Mouse (Mus musculus): ENCODE measurements at regions not wholly inside any gene's neighbourhood (a gene's known extent, or its start where the extent isn't known, plus 50 kb on each side); places are given as distances from the start of the nearest gene placed in this dataset.

DNA sequence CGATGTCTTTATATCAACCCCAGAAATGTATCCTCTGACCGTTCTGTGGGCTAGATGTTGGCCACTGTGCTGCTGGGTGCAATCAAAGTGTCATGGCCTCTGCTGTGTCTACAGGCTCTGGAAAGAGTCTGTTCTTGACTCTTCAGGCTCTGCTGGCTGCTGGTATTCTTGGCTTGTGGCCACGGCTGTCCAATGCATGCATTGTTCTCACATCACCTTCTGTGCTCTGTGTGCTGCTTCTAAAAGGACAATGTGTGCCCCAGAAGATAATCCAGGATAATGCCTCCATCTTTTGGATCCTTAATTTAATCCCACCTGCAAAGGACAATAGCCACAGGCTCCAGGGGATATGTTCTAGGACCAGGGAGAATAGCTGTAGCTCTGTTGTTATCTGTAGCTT is 77.5 kb upstream of the Dapl1 start:
- no peak for DNase-seq (ENCODE audit: low read depth)

GRCm38 (mm10) chr2:59407512-59407988 is 76.9 kb upstream of the Dapl1 start:
- DNase-seq (ENCODE audit: low read depth), result no peak

DNA sequence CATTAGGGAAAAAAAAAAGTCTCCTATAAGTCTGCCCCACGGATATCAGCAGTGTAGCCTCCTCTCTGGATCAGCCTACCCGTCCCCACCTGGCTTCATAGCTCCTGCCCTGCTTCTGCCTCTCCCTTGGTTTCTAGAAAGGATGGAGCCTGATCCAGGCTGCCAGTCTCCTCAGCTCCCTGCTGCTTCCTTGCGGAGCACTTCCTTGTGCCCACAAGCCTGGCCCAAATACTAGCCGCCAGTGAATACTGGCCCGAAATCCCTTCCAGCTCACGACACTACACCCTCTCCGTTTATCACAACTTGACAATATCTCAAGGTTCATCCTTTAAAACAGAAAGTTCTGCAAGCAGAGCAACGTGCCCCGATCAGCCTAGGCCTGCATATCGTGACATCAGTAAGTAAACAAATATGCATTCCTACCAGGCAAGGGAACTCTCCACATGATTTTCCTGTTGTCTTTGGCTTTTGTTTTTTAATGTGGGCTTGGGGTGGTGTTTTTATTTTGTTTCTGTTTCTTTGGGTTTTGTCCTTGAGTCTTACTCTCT is 76.3 kb upstream of the Dapl1 start:
- DNase-seq (ENCODE audit: low read depth), result no peak

GRCm38 (mm10) chr2:59414612-59415011 is 69.8 kb upstream of the Dapl1 start:
- no peak for DNase-seq (ENCODE audit: low read depth)

GRCm38 (mm10) chr2:59416491-59417195 is 67.8 kb upstream of the Dapl1 start:
- peak; percentile 18 for DNase-seq (ENCODE audit: low read depth)

DNA sequence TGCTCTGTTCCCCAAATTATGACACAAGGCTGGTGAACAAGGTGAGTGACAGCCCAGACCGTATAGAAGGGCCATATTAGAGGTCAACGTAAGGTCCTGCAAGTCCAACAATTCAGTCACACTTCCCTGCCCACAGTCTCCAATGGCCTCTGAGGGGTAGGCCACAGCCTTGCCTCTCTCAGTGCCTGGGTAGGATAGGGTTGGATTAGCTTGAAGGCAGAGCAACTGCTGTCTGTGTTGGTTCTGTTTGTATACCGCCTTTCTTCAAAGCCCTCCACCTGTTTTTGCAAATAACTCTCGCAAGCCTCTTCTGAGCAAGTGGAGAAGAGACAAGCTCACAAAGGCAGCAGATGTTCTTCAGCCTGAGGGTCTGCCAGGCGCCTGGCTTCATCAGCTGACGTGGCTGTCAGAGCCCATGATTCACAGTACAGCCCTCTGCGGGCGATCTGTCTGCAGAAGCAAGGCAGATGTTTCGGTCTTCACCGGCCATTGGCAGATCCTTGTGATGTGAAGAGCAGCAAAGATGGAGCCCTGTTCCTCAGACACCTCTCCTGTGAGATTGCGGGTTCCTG is 67.0 kb upstream of the Dapl1 start:
- DNase-seq (ENCODE audit: low read depth), result no peak

DNA sequence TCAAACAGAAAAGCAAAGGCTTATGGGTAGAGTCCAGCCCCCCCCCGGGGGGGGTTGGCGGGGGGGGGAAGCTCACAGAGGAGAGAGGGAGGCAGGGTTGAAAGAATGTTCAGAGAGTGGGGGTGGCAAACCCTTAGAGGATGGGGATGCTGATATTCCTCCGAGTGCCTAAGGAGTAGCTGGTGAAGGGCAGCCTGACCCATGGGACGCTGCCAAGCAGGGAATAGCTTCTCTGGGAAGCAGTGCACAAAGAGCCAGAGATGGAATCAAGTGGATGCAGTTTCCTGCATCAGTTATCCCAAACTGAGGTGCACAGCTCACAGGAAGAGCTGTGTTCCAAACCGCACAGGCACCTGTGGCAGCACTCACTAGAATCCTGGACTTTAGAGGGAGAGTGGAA is 64.0 kb upstream of the Dapl1 start:
- peak; percentile 12 for DNase-seq (ENCODE audit: low read depth)

- no peak for DNase-seq (ENCODE audit: low read depth)
Observed at GRCm38 (mm10) chr2:59422291-59423242, 61.9 kb upstream of the Dapl1 start.

- DNase-seq (ENCODE audit: low read depth), result no peak
Observed at GRCm38 (mm10) chr2:59424205-59424604, 60.2 kb upstream of the Dapl1 start.

GRCm38 (mm10) chr2:59424729-59425128 is 59.7 kb upstream of the Dapl1 start:
- DNase-seq (ENCODE audit: low read depth), result peak; percentile 76

DNA sequence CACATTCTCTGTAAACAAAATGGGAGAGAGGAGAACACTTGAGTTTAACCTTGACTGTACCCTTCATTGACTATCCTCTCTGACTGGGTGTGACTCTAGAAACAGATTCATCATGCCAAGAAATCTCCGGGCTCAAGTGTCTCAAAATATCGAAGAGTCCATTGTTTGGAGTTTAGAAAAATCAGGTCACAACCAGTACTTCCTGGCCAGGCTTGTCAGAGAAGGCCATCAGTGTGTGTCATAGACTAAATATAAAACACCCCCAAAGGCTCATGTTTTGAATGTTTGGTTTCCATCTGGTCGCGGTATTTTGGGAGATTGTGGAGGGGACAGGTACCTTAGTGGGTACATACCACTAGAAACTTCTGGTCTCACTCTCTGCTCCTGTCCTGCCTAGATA is 58.6 kb upstream of the Dapl1 start:
- no peak for DNase-seq (ENCODE audit: low read depth)

- DNase-seq (ENCODE audit: low read depth), result no peak
Observed at GRCm38 (mm10) chr2:59431466-59431865, 53.0 kb upstream of the Dapl1 start.

DNA sequence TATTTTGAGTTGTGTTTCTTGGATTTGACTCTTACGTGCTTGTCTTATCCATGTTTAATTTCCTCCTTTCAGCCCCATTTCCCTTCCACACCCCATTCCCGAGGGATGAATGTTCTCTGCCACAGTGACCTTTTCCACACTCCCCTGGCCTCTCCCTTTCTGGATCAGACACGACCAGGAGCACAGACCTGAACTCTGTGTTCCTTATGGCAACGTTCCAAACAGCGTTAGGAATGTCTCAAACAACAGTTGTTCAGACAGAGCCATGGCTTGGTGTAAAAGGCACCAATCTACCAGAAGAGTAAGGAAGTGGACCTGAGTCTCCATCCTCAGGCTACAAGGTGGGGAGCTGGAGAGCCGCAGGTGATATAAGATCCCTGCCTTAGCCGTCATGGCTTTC is 52.6 kb upstream of the Dapl1 start:
- peak; percentile 8 for DNase-seq (ENCODE audit: low read depth)
